Mouse (Mus musculus) R1 (cell line): ENCODE results near the gene Bglap3.
"Not testable (repeated sequence)": the region's sequence is repeated elsewhere in the genome, so short reads cannot be mapped to it uniquely, and the experiment has no call there.

Experiments
- DNase-seq: peaks from one replicate; pipeline ENCODE4 v3.0.0-alpha.2; 2018; ENCODE audit warnings: low read depth, low spot score

The Bglap3 gene

GRCm38 (mm10) chr3:88372643-88373042, at the start of gene Bglap3:
Gene Bglap3 (minus strand): TSS chr3:88372743.
- peak; percentile 47 for DNase-seq

DNA sequence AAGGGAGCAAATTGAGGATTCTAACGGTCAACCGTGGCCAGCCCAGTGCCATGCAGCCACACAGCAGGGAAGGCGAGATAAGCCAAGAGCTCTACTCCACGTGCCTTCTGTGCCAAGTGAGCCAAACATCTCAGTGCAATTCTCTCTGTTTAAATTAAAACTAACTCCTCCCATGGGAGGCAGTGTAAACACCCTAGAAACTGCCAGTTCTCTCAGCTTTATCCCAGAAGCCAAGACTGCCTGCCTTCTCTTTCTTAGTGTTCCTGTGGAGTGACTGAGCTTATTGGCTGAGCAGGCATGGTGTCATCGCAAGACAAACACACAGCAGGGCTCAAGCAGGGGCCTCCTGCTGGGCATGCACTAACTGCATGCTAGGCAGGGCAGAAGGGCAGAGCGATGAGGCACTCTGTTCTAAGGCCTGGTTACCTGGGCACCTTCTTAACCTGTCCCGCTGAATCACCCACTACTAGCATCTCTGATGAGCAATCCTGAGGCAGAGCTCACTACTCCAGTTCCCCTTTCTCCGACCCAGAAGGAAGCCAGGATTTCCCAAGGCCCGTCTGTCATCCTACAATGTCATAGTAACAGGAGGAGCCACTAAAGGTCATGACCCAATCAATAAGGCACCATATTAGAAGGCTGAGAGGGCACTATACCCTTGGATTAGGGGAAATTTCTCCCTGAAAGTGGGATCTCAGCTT, 49.6 kb upstream of the Bglap3 start:
- no peak for DNase-seq

GRCm38 (mm10) chr3:88420771-88421170, 48.2 kb upstream of the Bglap3 start:
- no peak for DNase-seq

DNA sequence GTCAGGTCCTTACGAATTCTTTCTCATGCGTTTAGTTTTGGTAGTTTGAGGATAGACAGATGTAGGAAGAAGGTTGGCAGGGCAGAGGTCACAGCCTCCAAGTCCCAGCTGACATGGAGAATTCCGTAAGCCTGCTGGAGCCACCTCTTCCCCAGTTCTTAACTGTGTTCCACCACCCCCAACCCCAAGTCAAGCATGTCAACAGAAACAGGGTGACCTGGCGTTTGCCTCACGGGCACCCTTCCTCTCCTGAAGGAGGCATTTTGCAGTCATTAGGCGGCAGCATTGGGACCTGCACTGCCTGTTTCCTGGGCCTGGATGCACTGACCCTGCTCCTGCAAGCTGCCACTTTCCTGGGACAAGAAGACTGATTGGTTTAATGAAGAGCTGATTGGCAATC, 45.5 kb upstream of the Bglap3 start:
- DNase-seq, result no peak

GRCm38 (mm10) chr3:88415668-88416067, 43.1 kb upstream of the Bglap3 start:
- DNase-seq, result no peak

- no peak for DNase-seq
Measured at GRCm38 (mm10) chr3:88412636-88413035, 40.1 kb upstream of the Bglap3 start.

DNA sequence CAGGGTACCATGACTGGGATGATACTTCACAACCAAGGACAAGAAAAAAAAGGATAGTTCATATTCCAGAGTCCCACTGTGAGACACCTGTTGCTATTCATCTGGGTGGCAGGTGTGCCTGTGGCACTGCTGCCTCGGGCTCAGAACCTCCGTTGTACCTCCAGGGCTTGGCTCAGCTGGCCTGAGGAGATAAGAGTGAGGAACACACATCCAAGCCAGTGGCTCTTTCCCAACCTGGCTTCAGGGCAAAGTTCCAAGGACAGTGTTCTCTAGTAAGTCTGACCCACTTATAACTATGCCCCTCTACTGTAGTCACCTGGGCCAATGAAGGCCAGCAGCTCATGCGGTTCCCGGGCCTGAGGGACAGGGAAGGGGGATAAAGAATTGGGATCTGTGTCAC, 39.1 kb upstream of the Bglap3 start:
- DNase-seq, result no peak

GRCm38 (mm10) chr3:88410645-88411031, 38.1 kb upstream of the Bglap3 start:
- DNase-seq, result peak; percentile 86

DNA sequence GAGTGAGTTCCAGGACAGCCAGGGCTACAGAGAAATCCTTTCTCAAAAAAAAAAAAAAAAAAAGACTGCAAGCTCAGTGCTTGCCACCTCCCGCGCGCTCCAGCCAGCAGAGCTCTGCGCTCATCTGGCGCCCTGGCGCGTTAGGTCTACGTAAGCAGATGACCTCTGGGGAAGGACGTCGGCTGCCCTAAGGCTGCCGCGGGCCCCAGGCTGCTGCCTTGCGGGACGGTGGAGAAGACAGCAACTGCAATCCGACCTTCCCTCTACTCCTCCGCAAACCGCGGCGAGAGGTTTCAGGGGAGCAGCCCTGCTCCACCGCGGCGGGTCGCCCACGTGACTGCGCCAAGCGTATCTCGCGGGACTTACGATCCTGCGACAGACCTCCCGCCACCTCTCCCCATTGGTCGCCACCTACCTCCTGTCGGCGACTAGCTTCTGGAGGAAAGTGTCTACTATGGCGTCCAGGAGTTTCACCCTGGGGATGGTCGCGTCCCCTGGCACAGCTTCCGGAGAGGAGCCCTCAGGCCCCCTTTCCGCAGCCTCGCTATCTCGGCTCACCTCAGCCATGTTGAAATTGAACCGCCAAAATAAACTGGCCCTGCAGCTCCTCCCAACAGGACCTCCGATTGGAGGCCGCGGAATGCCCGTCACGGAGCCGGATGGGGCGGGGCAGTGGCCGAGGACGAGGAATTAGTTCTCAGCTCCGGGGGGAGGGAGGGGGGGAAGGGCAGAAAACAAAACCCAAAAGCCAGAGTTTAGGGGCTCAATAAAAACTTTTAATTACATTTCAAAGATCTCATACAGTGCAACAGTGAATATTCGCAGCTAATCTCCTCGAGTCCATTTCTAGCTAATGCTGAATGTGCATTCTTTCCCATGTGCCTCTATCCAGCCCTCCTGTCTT, 37.5 kb upstream of the Bglap3 start, which contains the start of gene Pmf1:
Gene Pmf1 (minus strand): TSS at position 591 of the 904 bp plus-strand sequence.
- peak; percentile 96 for DNase-seq

DNA sequence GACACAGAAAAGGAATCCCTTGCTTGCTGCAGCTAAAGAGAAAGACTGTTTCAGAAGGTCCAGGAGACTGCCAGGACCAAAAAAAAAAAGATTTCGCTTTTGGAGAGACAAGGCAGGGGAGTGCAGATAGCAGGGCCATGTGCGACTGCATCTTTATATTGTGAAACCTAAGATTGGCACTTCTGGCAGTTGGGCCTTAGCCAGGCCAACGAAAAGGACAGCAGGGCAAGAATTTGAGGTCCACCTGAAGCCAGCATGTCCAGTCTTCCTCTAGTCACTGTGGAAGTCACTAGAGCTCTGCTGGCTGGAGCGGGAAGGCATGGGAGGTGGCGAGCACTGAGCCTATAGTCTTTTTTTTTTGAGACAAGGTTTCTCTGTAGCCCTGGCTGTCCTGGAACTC, 36.4 kb upstream of the Bglap3 start:
- no peak for DNase-seq

GRCm38 (mm10) chr3:88407529-88407928, 35.0 kb upstream of the Bglap3 start:
- no peak for DNase-seq

GRCm38 (mm10) chr3:88407090-88407489, 34.5 kb upstream of the Bglap3 start:
- DNase-seq, result peak; percentile 89

GRCm38 (mm10) chr3:88403522-88404230, 31.1 kb upstream of the Bglap3 start:
- DNase-seq, result no peak

DNA sequence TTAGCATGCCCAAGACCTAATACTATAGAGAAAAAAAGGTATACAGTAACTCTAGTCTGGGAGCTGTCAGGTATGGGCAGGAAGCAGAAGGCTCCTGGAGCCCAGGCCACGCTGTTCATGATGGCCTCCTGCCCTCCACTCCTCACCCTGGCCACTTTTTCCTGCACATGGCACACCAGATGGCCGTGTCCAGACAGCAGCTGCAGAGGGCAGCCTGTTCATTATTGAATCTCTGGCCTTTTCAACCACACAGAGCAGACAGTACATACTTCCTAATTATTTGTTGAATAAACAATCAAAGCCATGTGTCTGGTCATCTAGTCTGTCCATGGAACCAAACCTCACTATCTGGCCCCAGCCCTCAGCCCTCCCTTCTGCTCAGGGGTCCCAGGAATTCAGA, 26.1 kb upstream of the Bglap3 start:
- no peak for DNase-seq

DNA sequence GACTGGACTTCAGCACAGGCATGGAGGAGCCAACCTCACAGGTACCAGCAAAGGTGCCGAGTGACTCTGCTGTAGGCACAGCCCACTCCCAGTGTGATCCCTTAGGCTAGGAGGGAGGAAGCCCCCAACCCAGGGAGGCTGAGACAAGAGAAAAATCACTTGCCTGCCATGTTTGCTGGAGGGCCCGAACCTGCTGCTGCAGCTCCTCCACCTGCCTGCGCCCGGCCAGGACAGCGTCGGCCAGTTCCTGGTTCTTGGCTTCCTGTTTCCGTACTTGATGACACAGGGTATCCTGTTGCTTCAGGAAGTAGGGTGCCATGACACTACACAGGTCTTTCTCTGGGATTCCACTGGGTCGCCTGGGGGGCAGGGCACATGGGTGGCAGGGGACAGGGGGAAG, 23.2 kb upstream of the Bglap3 start:
- no peak for DNase-seq

- DNase-seq, result no peak
Measured at GRCm38 (mm10) chr3:88395288-88395687, 22.7 kb upstream of the Bglap3 start.

GRCm38 (mm10) chr3:88393776-88394375, 21.3 kb upstream of the Bglap3 start:
- DNase-seq, result peak; percentile 46

DNA sequence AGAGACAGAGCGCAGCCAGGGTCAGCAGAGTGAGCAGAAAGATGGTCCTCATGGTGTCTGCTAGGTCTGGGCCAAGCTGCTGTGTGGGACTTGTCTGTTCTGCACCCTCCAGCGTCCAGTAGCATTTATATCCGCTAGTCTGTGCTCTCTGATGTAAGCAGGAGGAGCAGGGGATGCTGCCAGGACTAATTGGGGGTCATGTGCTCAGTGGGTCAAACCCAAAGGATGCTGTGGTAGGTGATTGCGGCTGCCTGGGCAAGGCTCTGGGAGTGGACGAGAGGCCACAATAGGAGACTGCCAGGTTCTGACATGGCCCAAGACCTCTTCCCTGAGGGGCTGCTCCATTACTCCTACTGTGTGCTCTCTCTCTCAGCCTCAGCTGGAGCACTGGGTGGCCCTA, 11.8 kb upstream of the Bglap3 start, which contains the start of gene Bglap:
Gene Bglap (minus strand): TSS at position 101 of the 400 bp plus-strand sequence.
- DNase-seq, result no peak

GRCm38 (mm10) chr3:88382383-88382782, 9.8 kb upstream of the Bglap3 start:
- DNase-seq, result not testable (repeated sequence)

- peak; percentile 70 for DNase-seq
Measured at GRCm38 (mm10) chr3:88381389-88382315, 9.1 kb upstream of the Bglap3 start.
